Mouse (Mus musculus): ENCODE measurements at regions not wholly inside any gene's neighbourhood (a gene's known extent, or its start where the extent isn't known, plus 50 kb on each side); places are given as distances from the start of the nearest gene placed in this dataset.
A peak's percentile ranks its signal among the peaks of the same experiment; 100 is the strongest.

GRCm38 (mm10) chr11:38886466-38886865, 1650.7 kb upstream of the Tenm2 start:
- no peak overlapping the region for H3K4me3 ChIP-seq (ENCODE audit: insufficient read depth, low read depth, low read length)
- H3K27ac ChIP-seq (replicated peaks; ENCODE audit: insufficient read depth, low read depth, low read length) = no peak overlapping the region
- no peaks in the 10 kb centered on the region for H3K4me1 ChIP-seq (ENCODE audit: control insufficient read depth, insufficient read depth, low read length)
- DNase-seq (ENCODE audit: extremely low read depth, low read depth, low spot score) = no peak
- H3K9ac ChIP-seq (ENCODE audit: low read depth, low read length) = no peak overlapping the region
- H3K79me2 ChIP-seq (ENCODE audit: control insufficient read depth, insufficient read depth, low read length) = no peaks in the 10 kb centered on the region
- no peaks in the 10 kb centered on the region for H3K27me3 ChIP-seq (ENCODE audit: control insufficient read depth, insufficient read depth, low read length)
- TF ChIP-seq CTCF (IDR thresholded peaks at IDR 0.05; ENCODE audit: low read depth, low read length) (no peak), POLR2A (IDR thresholded peaks at IDR 0.05; ENCODE audit: extremely low read depth, insufficient read depth, low read length) (no peak)
- 19% methylated on average over 1 of the region's 1 CpGs for WGBS
- H3K36me3 ChIP-seq (ENCODE audit: control insufficient read depth, insufficient read depth, low read length) = no peaks in the 10 kb centered on the region

GRCm38 (mm10) chr11:38861622-38862345, 1626.0 kb upstream of the Tenm2 start:
- Histone ChIP-seq H3K79me2 (ENCODE audit: control insufficient read depth, insufficient read depth, low read length) (no peaks in the 10 kb centered on the region), H3K27ac (replicated peaks; ENCODE audit: insufficient read depth, low read depth, low read length) (no peak overlapping the region), H3K27me3 (ENCODE audit: control insufficient read depth, insufficient read depth, low read length) (no peaks in the 10 kb centered on the region), H3K9ac (ENCODE audit: low read depth, low read length) (no peak overlapping the region), H3K4me3 (ENCODE audit: insufficient read depth, low read depth, low read length) (no peak overlapping the region), H3K4me1 (ENCODE audit: control insufficient read depth, insufficient read depth, low read length) (no peaks in the 10 kb centered on the region), H3K36me3 (ENCODE audit: control insufficient read depth, insufficient read depth, low read length) (no peaks in the 10 kb centered on the region)
- TF ChIP-seq CTCF (IDR thresholded peaks at IDR 0.05; ENCODE audit: low read depth, low read length) = no peak
- TF ChIP-seq POLR2A (IDR thresholded peaks at IDR 0.05; ENCODE audit: extremely low read depth, insufficient read depth, low read length) = no peak
- DNase-seq (ENCODE audit: extremely low read depth, low read depth, low spot score) = no peak
- 36% methylated on average over 9 of the region's 9 CpGs for WGBS

GRCm38 (mm10) chr11:38856645-38857044, 1620.9 kb upstream of the Tenm2 start:
- peak; percentile 3 for DNase-seq (ENCODE audit: extremely low read depth, low read depth, low spot score)
- H3K36me3 ChIP-seq (ENCODE audit: control insufficient read depth, insufficient read depth, low read length) = no peaks in the 10 kb centered on the region
- no peak overlapping the region for H3K27ac ChIP-seq (replicated peaks; ENCODE audit: insufficient read depth, low read depth, low read length)
- H3K27me3 ChIP-seq (ENCODE audit: control insufficient read depth, insufficient read depth, low read length) = no peaks in the 10 kb centered on the region
- 50% methylated on average over 9 of the region's 9 CpGs for WGBS
- no peak overlapping the region for H3K4me3 ChIP-seq (ENCODE audit: insufficient read depth, low read depth, low read length)
- H3K79me2 ChIP-seq (ENCODE audit: control insufficient read depth, insufficient read depth, low read length) = no peaks in the 10 kb centered on the region
- H3K4me1 ChIP-seq (ENCODE audit: control insufficient read depth, insufficient read depth, low read length) = no peaks in the 10 kb centered on the region
- TF ChIP-seq POLR2A (IDR thresholded peaks at IDR 0.05; ENCODE audit: extremely low read depth, insufficient read depth, low read length) = no peak
- no peak for TF ChIP-seq CTCF (IDR thresholded peaks at IDR 0.05; ENCODE audit: low read depth, low read length)
- H3K9ac ChIP-seq (ENCODE audit: low read depth, low read length) = no peak overlapping the region

- WGBS = 77% methylated on average over 5 of the region's 5 CpGs
- Histone ChIP-seq H3K9ac (ENCODE audit: low read depth, low read length) (no peak overlapping the region), H3K4me3 (ENCODE audit: insufficient read depth, low read depth, low read length) (no peak overlapping the region), H3K27me3 (ENCODE audit: control insufficient read depth, insufficient read depth, low read length) (no peaks in the 10 kb centered on the region), H3K4me1 (ENCODE audit: control insufficient read depth, insufficient read depth, low read length) (no peaks in the 10 kb centered on the region), H3K27ac (replicated peaks; ENCODE audit: insufficient read depth, low read depth, low read length) (no peak overlapping the region), H3K36me3 (ENCODE audit: control insufficient read depth, insufficient read depth, low read length) (no peaks in the 10 kb centered on the region), H3K79me2 (ENCODE audit: control insufficient read depth, insufficient read depth, low read length) (no peaks in the 10 kb centered on the region)
- TF ChIP-seq POLR2A (IDR thresholded peaks at IDR 0.05; ENCODE audit: extremely low read depth, insufficient read depth, low read length) = no peak
- no peak for TF ChIP-seq CTCF (IDR thresholded peaks at IDR 0.05; ENCODE audit: low read depth, low read length)
- DNase-seq (ENCODE audit: extremely low read depth, low read depth, low spot score) = no peak
These were observed 1593.4 kb upstream of the Tenm2 start for GRCm38 (mm10) chr11:38829148-38829547.

GRCm38 (mm10) chr11:38828375-38828774, 1592.6 kb upstream of the Tenm2 start:
- Histone ChIP-seq H3K27ac (replicated peaks; ENCODE audit: insufficient read depth, low read depth, low read length) (no peak overlapping the region), H3K4me3 (ENCODE audit: insufficient read depth, low read depth, low read length) (no peak overlapping the region), H3K27me3 (ENCODE audit: control insufficient read depth, insufficient read depth, low read length) (no peaks in the 10 kb centered on the region), H3K36me3 (ENCODE audit: control insufficient read depth, insufficient read depth, low read length) (no peaks in the 10 kb centered on the region), H3K79me2 (ENCODE audit: control insufficient read depth, insufficient read depth, low read length) (no peaks in the 10 kb centered on the region), H3K4me1 (ENCODE audit: control insufficient read depth, insufficient read depth, low read length) (no peaks in the 10 kb centered on the region), H3K9ac (ENCODE audit: low read depth, low read length) (no peak overlapping the region)
- DNase-seq (ENCODE audit: extremely low read depth, low read depth, low spot score) = no peak
- TF ChIP-seq POLR2A (IDR thresholded peaks at IDR 0.05; ENCODE audit: extremely low read depth, insufficient read depth, low read length) (no peak), CTCF (IDR thresholded peaks at IDR 0.05; ENCODE audit: low read depth, low read length) (no peak)
- 57% methylated on average over 2 of the region's 2 CpGs for WGBS

GRCm38 (mm10) chr11:38825172-38825753, 1589.5 kb upstream of the Tenm2 start:
- Histone ChIP-seq H3K4me1 (ENCODE audit: control insufficient read depth, insufficient read depth, low read length) (no peaks in the 10 kb centered on the region), H3K9ac (ENCODE audit: low read depth, low read length) (no peak overlapping the region), H3K79me2 (ENCODE audit: control insufficient read depth, insufficient read depth, low read length) (no peaks in the 10 kb centered on the region), H3K27ac (replicated peaks; ENCODE audit: insufficient read depth, low read depth, low read length) (no peak overlapping the region), H3K36me3 (ENCODE audit: control insufficient read depth, insufficient read depth, low read length) (no peaks in the 10 kb centered on the region), H3K27me3 (ENCODE audit: control insufficient read depth, insufficient read depth, low read length) (no peaks in the 10 kb centered on the region), H3K4me3 (ENCODE audit: insufficient read depth, low read depth, low read length) (no peak overlapping the region)
- no peak for DNase-seq (ENCODE audit: extremely low read depth, low read depth, low spot score)
- TF ChIP-seq CTCF (IDR thresholded peaks at IDR 0.05; ENCODE audit: low read depth, low read length) (no peak), POLR2A (IDR thresholded peaks at IDR 0.05; ENCODE audit: extremely low read depth, insufficient read depth, low read length) (no peak)
- WGBS = 83% methylated on average over 1 of the region's 1 CpGs
